Mouse (Mus musculus) activated CD4-positive, CD25-positive, alpha-beta regulatory T cell (primary cell): ENCODE data around the gene 4930430F08Rik. TPM values are rescaled to one million over a fixed set of nuclear protein-coding genes. Genes with fewer than 3 reads are reported as not detected.

ENCODE experiments used
- polyA plus RNA-seq, 2 experiments: library from polyadenylated mRNA; unstranded; fragments of 100-300 nt; shearing (Covaris generic); gene quantifications; one replicate each; pipeline ENCODE4 v1.2.1; 2017

The 4930430F08Rik gene
- 1 to 10 TPM; 5.2 to 5.9 TPM for polyA plus RNA-seq

GRCm38 (mm10) chr10:100590323-100590722 is at the start of gene 4930430F08Rik, which contains the start of gene 1700017N19Rik:
Gene 4930430F08Rik (minus strand): TSS chr10:100590423.
Gene 1700017N19Rik (plus strand): TSS chr10:100590484.

Other genes starting within 250 kb of the 4930430F08Rik start
- not detected for gene Gm4302, start 249.6 kb downstream of the 4930430F08Rik start, polyA plus RNA-seq
- not detected for gene Gm4303, start 244.5 kb downstream of the 4930430F08Rik start, polyA plus RNA-seq
- gene Gm4305, start 239.3 kb downstream of the 4930430F08Rik start, polyA plus RNA-seq: not detected
- not detected for gene Gm4307, start 229.1 kb downstream of the 4930430F08Rik start, polyA plus RNA-seq
- gene Gm4312, start 207.9 kb downstream of the 4930430F08Rik start, polyA plus RNA-seq: not detected
- gene Tmtc3, start 103.1 kb downstream of the 4930430F08Rik start, polyA plus RNA-seq: 1 to 10 TPM; 2.0 to 3.6 TPM
- 1 to 10 TPM in 1 of 2 experiments, under 1 TPM in 1; 0.74 to 1.8 TPM for gene Cep290, start 102.9 kb downstream of the 4930430F08Rik start, polyA plus RNA-seq
- not detected for gene 1700017N19Rik, start 61 bp upstream of the 4930430F08Rik start, polyA plus RNA-seq